Mouse (Mus musculus): ENCODE results near the gene Gm20388.
A peak's percentile ranks its signal among the peaks of the same experiment; 100 is the strongest.
"Not testable (repeated sequence)": the region's sequence is repeated elsewhere in the genome, so short reads cannot be mapped to it uniquely, and the experiment has no call there.

Gene Gm20388

GRCm38 (mm10) chr8:120699565-120699964 lies 788.9 kb downstream of the Gm20388 start:
- DNase-seq (ENCODE audit: low spot score in 2 of 2): no peak

- no peak for DNase-seq (ENCODE audit: low spot score in 2 of 2)
These were observed 789.4 kb downstream of the Gm20388 start for GRCm38 (mm10) chr8:120700053-120700452.

GRCm38 (mm10) chr8:120701758-120702465 lies 791.3 kb downstream of the Gm20388 start:
- no peak for DNase-seq (ENCODE audit: low spot score in 2 of 2)

- no peak for DNase-seq (ENCODE audit: low spot score in 2 of 2)
These were observed 793.6 kb downstream of the Gm20388 start for GRCm38 (mm10) chr8:120704203-120704602.

GRCm38 (mm10) chr8:120705163-120705562 lies 794.5 kb downstream of the Gm20388 start:
- DNase-seq (ENCODE audit: low spot score in 2 of 2): no peak

- DNase-seq (ENCODE audit: low spot score in 2 of 2): no peak
These were observed 795.6 kb downstream of the Gm20388 start for GRCm38 (mm10) chr8:120706193-120706592.

GRCm38 (mm10) chr8:120709176-120709575 lies 798.5 kb downstream of the Gm20388 start:
- no peak for DNase-seq (ENCODE audit: low spot score in 2 of 2)

GRCm38 (mm10) chr8:120715200-120715599 lies 804.6 kb downstream of the Gm20388 start:
- DNase-seq (ENCODE audit: low spot score in 2 of 2): no peak

GRCm38 (mm10) chr8:120715996-120716680 lies 805.5 kb downstream of the Gm20388 start:
- DNase-seq (ENCODE audit: low spot score in 2 of 2): no peak

- no peak for DNase-seq (ENCODE audit: low spot score in 2 of 2)
These were observed 809.1 kb downstream of the Gm20388 start for GRCm38 (mm10) chr8:120719586-120720236.

GRCm38 (mm10) chr8:120723025-120723424 lies 812.4 kb downstream of the Gm20388 start:
- DNase-seq (ENCODE audit: low spot score in 2 of 2): no peak

- DNase-seq (ENCODE audit: low spot score in 2 of 2): not testable (repeated sequence)
These were observed 813.5 kb downstream of the Gm20388 start for GRCm38 (mm10) chr8:120724096-120724495.

- DNase-seq (ENCODE audit: low spot score in 2 of 2): no peak
These were observed 814.4 kb downstream of the Gm20388 start for GRCm38 (mm10) chr8:120724816-120725575.

- no peak for DNase-seq (ENCODE audit: low spot score in 2 of 2)
These were observed 814.9 kb downstream of the Gm20388 start for GRCm38 (mm10) chr8:120725576-120725950.

- DNase-seq (ENCODE audit: low spot score in 2 of 2): no peak
These were observed 815.4 kb downstream of the Gm20388 start for GRCm38 (mm10) chr8:120726051-120726450.

- no peak for DNase-seq (ENCODE audit: low spot score in 2 of 2)
These were observed 818.0 kb downstream of the Gm20388 start for GRCm38 (mm10) chr8:120728488-120729160.

- no peak for DNase-seq (ENCODE audit: low spot score in 2 of 2)
These were observed 820.9 kb downstream of the Gm20388 start for GRCm38 (mm10) chr8:120731582-120731981.

- DNase-seq (ENCODE audit: low spot score in 2 of 2): no peak
These were observed 821.4 kb downstream of the Gm20388 start for GRCm38 (mm10) chr8:120732068-120732467.

GRCm38 (mm10) chr8:120735770-120736481 lies 825.3 kb downstream of the Gm20388 start, which contains the start of gene Irf8:
Irf8 (plus strand) TSS chr8:120736358.
- peak; percentile 82 to 83 for DNase-seq (ENCODE audit: low spot score in 2 of 2)

GRCm38 (mm10) chr8:120736486-120736885 lies 825.8 kb downstream of the Gm20388 start:
- DNase-seq (ENCODE audit: low spot score in 2 of 2): peak in 1 of 2 experiments; percentile 58

GRCm38 (mm10) chr8:120737166-120737565 lies 826.5 kb downstream of the Gm20388 start:
- no peak for DNase-seq (ENCODE audit: low spot score in 2 of 2)

All from urinary bladder, adult 18-20 months (tissue).